Mouse (Mus musculus): Measurements from ENCODE around the gene Selplg. TPM values are rescaled to one million over a fixed set of nuclear protein-coding genes. Genes with fewer than 3 reads are reported as not detected.

Gene Selplg
- total RNA-seq, 2 experiments from 2014 or later, result 109 to 288 TPM

DNA sequence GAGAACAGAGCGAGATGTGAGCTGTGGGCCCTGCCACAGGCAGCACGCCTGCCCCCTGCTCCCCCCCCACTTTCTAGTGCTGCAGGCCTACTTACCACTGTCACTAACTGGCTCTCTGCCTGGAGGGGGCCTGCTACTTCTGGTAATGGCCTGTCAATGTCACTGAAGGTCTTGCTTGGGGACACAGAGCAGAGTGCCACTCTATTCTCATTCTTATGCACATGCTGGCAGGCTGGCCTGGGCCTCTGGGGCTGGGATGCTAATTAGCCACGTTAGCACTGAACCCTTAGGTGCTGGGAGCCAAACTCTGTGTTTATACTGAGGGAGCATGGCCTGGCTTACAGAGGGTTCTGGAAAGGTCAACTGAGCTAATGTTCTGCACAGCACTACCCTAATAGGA is 23.3 kb upstream of the Selplg start:
- no peak for ATAC-seq (replicated peaks; ENCODE audit: poor library complexity, severe bottlenecking)

DNA sequence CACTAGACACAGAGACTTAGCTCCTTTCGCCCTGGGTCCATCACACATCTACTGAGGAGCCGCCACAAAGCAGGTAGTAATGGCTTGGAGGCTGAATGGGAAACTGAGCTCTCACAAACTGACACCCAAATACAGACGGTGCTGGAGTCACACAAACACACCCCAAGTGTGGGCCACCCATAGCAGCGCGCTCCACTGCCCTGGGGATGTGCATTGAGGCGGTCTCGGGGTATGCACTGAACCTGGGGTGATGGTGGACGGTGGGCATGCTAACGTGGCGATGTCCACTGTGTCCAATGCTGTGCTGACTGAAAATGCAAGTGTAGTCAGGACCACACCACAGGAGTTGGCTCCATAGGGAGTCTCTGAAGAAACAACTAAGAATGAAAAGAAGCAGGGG is 22.7 kb upstream of the Selplg start:
- ATAC-seq (replicated peaks; ENCODE audit: poor library complexity, severe bottlenecking), result no peak

DNA sequence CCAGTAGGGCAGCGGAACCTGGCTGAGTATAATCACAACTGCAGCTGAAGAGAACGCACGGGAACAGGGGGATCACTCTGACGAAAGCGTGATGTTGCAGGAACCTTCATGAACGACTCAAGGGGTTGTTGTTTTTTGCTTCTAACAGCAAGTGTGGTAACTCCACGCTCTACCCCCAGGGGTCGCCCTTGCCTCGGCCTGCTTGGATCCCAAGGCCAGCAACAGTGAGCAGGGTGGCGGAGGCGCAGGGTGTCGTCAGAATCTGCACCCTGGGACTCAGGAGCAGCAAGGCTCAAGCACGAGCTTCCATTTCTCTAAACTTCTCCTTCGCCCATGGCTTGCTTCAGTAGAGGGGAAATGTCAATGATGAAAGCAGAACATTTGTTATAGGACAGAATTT is 22.1 kb upstream of the Selplg start:
- peak; percentile 84 for ATAC-seq (replicated peaks; ENCODE audit: poor library complexity, severe bottlenecking)

DNA sequence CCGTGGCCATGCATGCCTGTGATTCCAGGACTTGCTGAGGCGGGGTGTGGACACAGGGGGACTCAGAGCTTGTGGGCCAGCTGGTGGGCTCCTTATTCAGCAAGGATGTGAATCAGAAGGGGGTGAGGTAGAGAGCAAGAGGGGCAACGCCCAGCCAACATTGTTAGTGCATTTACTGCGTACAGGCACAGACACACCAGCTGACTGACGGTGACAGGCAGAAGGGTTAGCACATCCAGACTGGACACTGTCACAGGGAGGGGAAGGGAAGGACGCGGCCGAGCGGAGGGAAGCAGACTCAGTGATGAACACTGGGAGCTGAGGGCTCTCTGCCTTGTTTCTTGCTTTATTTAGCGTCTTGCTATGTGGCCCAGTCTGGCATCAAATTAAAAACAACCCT is 21.1 kb upstream of the Selplg start:
- no peak for ATAC-seq (replicated peaks; ENCODE audit: poor library complexity, severe bottlenecking)

DNA sequence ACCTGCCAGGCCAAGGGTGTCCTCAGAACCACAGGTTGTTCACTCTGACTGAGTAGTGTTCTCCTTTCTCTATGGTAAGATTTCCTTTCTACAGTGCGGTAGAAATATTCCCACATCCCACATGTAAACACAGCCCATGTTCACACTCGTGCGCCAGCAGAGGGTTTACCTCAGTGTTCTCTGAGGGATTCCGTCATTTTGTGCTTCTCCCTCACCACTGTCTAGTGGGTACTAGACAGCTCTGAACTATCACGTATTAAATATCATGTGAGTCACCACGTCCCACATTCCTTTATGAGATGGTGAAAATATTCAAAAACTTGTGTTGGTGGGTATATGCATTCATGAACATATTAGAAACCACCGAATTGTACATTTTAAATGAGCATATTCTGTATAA is 20.0 kb upstream of the Selplg start:
- ATAC-seq (replicated peaks; ENCODE audit: poor library complexity, severe bottlenecking), result no peak

DNA sequence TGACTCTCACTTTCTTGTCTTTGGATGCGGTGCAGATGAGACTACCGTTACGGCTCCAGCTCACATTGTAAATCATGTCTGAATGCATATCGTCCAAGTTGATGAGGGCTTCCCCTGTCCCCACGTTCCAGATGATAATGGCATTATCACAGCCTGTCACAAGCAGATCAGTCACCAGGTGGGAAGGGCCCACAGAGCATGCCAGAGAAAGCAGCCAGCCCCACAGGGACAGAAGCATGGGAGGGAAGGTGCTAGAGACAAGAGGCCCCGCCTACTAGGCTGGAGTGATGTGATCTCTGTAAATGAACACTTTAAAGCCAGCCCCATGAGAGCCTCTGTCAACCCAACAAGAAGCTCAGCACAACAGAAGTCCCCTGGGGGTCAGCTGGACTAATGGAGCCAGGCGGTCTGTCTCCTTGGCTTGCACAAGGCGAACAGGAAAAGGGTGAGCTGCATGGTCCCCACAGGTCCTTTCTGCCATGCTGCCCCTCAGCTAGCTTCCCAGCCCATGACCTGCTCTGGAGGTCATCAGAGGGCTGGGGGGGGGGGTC is 18.3 kb upstream of the Selplg start:
- no peak for ATAC-seq (replicated peaks; ENCODE audit: poor library complexity, severe bottlenecking)

DNA sequence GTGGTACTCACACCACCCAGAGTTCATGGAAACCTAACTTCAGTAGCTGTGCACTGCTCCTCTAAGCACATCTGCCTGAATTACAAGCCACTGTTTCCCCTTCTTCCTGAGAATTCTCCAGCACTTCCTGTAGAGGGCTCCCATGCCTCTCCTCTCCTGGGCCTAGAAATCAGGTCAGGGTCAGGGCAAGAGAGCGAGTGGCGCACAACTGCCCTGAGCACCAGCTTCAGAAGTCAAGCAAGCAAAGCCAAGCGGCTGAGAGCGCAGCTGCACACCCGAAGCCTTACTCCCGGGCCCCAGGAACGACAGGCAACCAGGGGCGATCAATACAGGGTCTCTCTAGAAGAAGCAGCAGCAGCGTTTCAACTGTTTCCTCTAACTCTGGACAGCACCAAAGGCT is 15.2 kb upstream of the Selplg start:
- ATAC-seq (replicated peaks; ENCODE audit: poor library complexity, severe bottlenecking), result no peak

DNA sequence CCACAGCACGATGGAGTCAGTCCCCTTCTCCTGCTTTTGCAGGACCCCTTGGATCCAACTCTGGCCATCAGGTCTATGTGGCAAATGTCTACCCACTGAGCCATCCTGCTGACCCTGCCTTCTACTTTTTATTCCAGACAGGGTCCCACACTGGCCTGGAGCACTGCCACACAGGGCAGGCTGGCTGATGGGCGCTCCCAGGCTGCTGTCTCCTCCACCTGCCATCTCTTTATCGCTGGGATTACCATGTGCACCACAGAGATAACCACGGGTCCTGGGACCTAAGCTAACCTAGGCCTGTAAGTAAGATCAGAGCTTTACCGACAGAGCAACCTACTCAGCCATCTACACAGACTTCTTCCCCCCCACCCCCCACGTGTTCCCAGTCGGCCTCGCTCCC is 14.2 kb upstream of the Selplg start:
- no peak for ATAC-seq (replicated peaks; ENCODE audit: poor library complexity, severe bottlenecking)

DNA sequence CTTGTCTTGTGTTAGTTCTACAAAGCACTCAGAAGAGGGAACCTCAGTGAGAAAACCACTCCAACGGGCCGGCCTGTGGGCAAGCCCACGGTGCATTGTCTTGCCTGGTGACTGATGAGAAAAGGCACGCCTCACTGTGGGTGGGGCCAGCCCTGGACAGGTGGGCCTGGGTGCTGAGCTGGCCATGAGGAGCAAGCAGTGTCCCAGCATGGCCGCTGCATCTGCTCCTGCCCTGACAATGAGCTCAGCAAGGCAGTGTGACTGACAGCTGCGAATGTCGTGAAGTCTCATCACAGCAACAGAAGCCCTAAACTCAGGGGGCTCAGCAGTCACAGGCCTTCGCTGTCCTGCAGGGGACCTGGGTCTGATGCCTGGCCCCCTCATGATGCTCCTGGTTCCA is 13.2 kb upstream of the Selplg start:
- ATAC-seq (replicated peaks; ENCODE audit: poor library complexity, severe bottlenecking), result no peak

DNA sequence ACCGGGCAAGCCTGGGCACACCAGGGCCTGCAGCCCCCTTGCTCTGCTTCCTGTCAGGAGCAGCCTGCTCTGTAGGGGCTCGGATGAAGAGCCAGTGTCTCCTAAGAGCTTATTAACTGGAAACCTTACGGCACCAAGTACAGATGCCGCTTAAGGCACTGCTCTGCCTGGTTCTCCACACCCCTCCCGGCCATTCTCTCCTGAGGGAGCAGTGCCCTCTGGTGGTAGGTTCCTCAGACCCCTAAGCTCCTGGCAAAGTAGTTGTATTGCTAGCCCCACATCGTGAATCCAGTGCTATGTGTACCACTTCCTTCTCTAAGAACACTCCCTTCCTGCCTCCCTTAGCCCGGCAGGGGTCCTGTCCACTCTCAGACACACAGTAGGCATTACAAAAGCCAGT is 12.3 kb upstream of the Selplg start:
- peak; percentile 33 for ATAC-seq (replicated peaks; ENCODE audit: poor library complexity, severe bottlenecking)

DNA sequence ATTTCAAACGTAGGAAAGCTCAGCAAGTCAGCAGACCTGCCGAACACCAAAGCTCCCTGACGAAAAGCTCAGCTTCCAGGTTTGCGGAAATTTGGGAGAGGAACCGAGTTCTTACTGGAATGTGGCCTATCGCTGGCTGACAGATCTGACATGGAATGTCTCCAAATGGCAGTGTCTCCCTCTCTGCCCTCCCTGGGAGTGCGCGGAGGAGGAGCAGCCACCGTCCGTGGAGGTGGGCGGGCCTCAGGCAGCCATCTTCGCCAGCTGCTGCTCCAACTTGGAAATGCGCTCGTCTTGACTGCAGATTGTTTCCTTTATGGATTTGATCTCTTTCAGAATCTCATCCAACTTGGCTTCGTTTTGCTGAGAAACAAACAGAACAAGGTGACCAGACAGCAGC is 11.7 kb upstream of the Selplg start:
- no peak for ATAC-seq (replicated peaks; ENCODE audit: poor library complexity, severe bottlenecking)

DNA sequence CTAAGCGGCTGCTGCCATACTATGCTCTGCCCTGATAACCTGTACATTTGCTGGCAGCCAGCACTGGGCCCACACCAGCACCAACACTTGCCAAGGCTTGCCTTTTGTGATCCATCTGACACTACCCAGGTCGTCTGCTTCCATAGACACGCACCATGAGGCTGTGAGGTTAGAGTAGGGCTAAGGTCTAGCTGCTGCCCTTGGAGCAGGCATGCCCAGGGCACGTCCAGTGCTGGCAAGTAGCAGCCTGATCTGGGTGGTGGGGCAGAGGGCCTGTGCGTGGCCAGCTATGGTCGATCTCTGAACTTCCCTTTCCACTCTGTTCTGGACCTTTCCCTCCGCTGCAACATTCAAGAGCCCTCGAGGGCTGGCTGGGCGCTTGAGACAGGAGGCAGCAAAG is 10.5 kb upstream of the Selplg start:
- no peak for ATAC-seq (replicated peaks; ENCODE audit: poor library complexity, severe bottlenecking)

DNA sequence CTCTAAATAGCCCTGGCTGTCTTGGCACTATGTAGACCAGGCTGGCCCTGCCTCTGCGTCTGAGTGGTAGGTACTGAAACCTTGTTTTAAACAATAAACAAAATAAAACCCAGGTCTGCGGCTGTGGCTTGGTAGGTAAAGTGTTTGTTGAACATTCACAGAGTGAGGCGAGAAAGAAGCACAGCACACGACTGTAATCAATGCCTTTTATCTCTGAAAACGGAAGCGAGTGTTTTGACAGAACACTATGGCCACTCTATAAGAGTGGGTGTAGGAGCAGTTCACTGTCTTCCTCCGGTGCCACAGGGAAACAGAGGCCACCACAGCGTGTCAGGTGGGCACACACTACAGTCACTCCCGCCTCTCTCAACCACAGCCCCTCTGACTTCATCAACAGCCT is 9.8 kb upstream of the Selplg start:
- peak; percentile 60 for ATAC-seq (replicated peaks; ENCODE audit: poor library complexity, severe bottlenecking)

DNA sequence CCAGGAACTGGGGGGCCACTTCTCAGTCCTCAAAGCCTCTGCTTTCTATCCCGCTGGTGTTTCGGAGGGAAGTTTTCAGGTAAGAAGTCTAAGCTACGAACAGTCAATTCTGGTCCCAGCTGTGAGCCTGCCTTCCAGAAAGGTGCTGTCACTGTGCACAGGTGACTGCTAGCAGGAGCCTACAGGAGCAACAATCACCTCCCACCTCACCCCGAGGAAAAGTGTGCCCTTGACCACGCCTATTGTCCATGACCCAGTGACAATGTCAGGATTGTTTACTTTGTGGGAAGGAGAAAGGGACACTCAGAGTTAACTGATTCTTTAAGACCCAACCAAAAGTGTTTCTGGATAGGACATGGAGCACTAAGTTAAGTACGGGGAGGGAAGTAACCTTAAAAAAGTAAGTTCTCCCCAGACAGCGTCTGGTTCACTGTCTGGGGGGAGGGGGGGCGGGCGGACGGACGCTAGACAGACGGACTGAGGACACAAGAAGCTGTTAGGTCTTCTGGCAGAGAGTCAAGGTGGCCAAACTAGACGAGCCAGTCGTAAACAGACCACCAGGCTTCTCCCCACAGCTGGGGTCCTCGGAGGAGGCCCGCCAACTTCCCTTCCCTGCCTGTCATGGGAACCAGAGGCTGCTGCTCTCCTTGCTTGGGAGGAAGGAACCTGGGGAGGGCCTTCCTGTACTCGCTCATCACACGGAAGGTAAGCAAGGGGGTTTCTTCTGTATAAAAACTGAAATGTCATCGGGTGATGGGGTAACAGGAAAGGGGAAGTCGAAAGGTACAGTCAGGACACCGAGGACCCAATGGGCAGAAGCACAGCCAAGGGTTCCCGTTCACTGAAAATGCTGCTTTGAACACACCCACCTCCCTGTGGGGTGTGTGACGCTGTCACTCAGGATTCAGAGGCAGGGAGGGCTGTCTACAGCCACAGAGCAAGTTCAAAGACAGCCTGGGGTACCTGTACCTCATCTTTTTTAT is 9.1 kb upstream of the Selplg start:
- peak; percentile 64 for ATAC-seq (replicated peaks; ENCODE audit: poor library complexity, severe bottlenecking)

DNA sequence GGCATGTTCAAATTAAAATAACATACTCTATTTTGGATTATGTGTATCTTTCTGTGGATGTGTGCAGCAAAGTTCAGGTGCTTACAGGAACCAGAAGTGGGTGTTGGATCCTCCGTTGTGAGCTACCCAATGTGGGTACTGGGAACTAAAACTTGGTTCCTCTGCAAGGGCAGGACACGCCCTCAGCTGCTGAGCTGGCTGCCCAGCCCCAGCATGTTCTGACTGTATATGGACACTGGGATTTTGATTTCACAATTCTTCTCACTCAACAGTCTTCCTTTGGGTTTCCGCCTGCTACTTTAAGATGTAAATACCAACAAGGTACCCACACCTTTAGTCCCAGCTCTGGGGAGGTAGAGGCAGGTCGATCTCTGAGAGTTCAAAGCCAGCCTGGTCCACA is 8.0 kb upstream of the Selplg start:
- ATAC-seq (replicated peaks; ENCODE audit: poor library complexity, severe bottlenecking), result peak; percentile 23

DNA sequence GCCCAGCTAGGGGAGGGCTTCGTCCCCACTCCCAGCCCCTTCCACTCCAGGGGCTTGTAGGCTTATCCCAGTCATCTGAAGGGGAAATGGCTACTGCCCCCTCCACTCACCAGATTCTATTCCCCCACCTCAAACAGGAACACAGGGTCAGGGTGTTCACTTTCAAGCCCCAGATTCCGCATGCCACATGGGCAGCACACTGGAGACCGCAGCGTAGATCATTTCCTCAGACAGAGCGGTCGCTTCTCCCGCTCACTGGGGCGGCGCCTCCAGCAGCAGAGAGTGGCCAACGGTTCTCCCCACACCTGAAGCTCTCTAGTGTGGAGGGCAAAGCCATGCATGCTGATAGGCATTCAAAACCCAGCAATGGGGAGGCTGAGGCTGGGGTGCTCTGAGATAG is 4.5 kb upstream of the Selplg start:
- ATAC-seq (replicated peaks; ENCODE audit: poor library complexity, severe bottlenecking), result peak; percentile 64

DNA sequence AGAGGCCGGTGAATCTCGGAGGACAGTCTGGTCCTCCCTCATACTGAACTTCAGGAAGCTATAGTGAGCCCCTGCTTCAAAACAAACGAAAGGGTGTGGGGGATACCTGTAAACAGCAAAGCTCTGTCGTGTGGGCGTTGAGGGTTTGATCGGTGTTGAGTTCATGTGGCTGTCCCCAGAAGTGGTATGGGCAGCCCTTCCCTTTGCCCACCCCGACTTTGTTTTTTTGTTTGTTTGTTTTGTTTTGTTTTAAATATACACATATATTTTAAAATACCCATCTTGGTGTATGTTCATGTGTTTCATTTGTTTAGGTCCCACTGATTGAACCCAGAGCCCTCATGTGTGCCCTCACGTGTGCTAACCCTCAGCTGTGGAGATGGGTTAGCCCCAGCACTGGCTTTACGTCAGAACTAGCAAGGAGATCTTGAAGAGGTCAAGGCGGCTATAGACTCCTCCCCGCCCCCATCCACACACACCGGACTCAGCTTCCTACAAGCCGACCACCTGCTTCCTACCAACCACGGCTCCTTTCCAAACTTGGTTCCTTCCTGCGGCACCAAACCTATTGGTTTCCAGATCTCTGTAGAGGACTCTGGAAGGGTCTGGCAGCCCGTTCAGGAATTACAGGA is 988 bp upstream of the Selplg start:
- ATAC-seq (replicated peaks; ENCODE audit: poor library complexity, severe bottlenecking), result no peak

DNA sequence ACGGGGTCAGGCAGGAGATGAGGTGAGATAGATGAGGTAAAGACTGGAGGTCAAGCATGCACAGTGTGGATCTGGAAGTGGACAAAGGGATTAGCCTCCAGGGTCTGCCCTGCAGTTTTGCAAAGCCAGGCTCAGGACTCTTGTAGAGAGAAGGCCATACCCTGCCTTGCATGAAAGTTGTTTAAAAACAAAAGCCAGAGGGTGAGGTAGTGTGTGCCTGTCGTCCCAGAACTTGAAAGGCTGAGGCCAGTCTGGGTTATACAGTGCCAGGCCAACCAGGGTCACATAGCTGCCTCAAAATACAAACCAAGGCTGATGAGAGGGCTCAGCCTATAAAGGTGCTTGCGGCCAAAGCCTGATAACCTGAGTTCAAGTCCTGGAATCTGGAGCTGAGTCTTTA is 703 bp downstream of the Selplg start:
- no peak for ATAC-seq (replicated peaks; ENCODE audit: poor library complexity, severe bottlenecking)

DNA sequence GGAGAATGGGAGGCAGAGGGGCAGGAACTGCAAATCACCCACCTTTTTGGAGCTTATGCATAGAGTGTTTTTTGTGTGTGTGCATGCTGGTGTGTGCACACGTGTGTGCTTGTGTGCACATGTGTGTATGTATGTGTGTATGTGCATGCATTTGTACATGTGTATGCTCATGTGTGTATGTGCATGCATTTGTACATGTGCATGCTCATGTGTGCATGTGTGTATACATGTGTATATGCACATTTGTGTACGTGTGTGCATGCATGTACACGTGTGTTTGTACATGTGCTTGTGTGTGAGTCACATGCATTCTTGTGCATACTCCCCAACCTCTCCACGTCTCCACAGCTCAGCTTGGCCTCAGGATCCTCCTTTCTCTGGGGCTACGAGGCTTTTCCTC is 1.6 kb downstream of the Selplg start:
- ATAC-seq (replicated peaks; ENCODE audit: poor library complexity, severe bottlenecking), result no peak

DNA sequence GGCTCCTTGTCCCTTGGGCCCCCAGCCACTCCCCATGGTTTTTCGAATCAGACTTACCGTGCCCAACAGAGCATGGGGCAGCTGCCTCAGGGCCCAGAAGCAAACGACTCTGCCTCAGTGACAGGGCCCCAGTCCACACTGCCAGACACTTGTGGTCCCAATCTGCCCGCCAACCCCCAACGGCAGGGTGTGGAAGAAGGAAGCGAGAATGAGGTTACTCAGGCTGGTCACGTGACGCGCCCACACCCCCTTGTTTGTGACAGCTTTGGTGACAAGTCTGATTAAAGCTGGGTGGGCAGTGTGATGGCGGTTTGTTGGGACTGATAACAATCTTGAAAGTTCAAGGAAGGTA is 2.2 kb downstream of the Selplg start:
- peak; percentile 66 for ATAC-seq (replicated peaks; ENCODE audit: poor library complexity, severe bottlenecking)

DNA sequence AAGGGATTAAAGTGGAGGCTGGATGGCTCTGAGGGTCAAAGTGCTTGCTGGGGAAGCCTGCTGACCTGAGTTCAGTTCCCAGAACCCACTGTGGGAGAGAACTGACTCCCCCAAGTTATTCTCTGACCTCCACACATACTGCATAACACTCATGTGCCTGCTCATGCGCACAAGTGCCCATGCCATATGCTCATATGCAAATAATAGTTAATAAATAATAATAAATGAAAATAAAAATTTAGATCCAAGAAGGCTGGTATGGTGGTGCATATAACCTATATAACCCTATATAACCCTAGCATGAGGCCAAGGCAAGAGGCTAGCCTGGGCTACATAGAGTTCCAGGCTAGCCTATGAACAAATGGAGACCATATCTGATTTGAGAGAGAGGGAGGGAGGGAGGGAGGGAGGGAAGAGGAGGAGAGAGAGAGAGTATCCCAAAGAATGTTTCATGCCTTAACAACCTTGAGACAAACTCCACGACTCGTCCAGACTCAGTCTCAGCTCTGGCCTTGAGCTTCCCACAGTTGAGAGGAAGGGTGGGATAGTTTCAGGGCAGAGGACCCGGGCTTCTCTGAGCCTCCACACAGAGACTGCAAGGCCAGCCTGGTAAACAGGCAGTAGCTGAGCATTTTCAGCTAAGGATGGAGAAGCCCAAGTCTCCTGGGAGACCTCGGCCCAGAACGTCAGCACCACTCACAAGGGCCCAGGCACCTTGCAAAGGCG is 2.7 kb downstream of the Selplg start:
- ATAC-seq (replicated peaks; ENCODE audit: poor library complexity, severe bottlenecking), result no peak

All from granulocyte monocyte progenitor cell, adult 5-6 weeks (primary cell).